Mouse (Mus musculus): Measurements from ENCODE around the gene Marc1.
A peak's percentile ranks its signal among the peaks of the same experiment; 100 is the strongest.

The Marc1 gene

GRCm38 (mm10) chr1:184817768-184818167 lies 6.7 kb upstream of the Marc1 start:
- peak; percentile 29 to 31 for DNase-seq

- no peak for DNase-seq
These were observed 670 bp upstream of the Marc1 start for GRCm38 (mm10) chr1:184811716-184812250.

- no peak for DNase-seq
These were observed 1.5 kb downstream of the Marc1 start for GRCm38 (mm10) chr1:184809578-184810001.

DNA sequence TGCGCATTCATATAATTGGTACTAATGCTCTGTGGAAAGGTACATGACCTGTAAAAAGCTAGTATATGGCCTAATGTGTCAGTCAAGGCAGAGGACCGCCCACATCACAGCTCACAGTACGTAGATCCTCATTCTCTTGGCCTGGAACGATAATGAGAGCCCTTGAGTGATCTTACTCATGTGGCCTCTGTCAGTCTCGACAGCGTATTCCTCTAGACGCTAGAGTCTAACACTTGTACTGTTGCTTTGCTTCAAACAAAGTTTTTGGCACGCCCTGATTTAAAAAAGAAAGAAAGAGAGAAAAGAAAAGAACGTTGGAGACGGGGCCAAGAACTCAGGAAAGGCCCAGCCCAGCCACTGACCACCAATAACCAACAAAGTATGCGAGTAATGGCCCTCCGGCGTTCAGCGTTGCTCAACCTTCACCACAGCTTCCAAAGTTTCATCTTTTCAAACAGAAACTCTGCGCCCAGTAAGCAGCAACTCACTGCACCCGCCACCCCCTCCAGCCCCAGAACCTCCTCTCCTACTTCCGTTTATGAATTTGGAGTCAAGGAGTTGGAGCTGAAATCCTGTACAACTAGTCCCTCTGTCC lies 2.6 kb downstream of the Marc1 start:
- no peak for DNase-seq

GRCm38 (mm10) chr1:184807627-184808417 lies 3.3 kb downstream of the Marc1 start:
- peak; percentile 43 for DNase-seq

GRCm38 (mm10) chr1:184807123-184807522 lies 4.0 kb downstream of the Marc1 start:
- no peak for DNase-seq

DNA sequence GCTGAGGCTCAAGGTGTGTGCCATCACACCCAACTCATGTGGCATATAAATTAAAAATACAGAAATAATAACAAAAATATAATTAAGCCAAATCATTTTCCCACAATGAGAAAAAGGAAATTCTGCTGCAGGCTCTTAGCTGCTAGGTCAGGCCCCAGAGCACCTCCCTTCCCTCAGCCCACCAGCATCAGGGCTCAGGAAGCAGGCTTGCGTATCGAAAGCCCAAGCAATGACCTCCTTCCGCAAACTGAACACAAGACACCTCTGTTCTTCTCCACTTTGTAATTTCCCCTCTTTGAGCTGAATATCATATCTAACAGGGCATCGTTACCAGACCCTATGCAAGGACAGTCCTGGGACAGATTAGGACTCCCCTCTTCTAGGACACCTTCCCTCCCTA lies 5.4 kb downstream of the Marc1 start:
- no peak for DNase-seq

- peak; percentile 83 to 86 for DNase-seq
These were observed 17.8 kb downstream of the Marc1 start for GRCm38 (mm10) chr1:184793163-184793876.

DNA sequence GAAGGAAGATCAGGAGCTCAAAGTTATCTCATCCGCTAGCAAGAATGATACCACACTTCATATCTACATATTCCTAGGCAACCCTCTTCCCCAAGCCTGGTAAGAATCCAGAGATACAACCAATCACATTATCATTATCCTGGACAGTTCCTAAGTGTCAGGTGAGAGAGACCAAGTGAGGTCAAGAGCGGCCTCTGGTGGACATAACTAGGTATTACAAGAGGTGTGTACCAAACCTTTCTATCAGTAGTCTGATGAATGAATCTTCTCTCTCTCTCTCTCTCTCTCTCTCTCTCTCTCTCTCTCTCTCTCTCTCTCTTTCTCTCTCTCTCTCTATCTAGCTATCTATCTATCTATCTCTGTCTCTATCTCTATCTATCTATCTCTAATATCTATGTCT lies 20.0 kb downstream of the Marc1 start:
- peak; percentile 62 to 68 for DNase-seq

DNA sequence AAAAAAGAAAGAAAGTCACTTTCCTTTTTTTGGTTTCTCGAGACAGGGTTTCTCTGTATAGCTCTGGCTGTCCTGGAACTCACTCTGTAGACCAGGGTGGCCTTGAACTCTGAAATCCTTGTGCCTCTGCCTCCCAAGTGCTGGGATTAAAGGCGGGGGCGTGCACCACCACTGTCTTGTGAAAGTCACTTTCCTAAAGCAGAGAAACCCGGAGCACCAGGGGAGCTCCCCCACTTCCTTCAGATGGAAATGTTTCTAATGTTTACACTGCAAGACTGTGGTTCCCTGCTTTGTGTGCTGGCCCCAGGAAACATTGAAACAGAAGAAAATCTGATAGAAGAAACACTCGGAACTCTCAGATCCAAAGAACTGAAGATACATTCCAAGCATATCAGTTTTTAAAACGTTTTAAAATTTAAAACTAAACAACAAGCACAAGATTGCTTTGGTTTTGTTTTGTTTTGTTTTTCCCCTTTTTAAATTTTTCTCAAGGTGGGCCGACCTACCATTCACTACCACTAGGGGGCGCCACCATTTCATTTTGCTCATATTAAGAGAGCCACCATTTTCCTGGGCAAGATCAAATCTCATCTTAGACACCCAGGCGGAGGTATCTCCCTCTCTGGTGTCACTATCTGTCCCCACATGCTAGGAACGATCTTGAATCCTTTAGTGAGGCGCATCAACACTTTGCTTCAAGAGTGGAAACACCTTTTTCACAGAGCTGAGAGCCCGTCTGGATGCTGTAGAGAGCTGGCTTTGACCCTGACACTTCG lies 24.5 kb downstream of the Marc1 start:
- DNase-seq = peak; percentile 63 to 65

DNA sequence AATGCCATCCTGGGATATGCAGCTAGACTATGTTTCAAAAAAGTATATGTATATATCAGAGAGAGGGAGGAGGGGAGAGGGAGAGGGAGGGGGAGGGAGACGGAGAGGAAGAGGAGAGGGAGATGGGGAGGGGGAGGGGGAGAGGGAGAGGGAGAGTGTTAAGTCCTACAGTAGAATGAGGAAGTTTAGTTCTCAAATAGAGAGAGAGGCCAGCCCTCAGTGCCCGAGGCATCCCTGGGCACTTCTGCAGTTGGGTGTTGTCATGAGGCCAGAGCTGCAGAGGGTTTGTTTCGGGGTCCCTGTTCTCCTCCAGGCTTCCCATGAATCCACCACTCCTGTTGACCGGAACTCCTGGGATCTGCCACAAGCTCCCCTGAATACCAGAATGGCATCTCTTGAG lies 27.5 kb downstream of the Marc1 start:
- no peak for DNase-seq

- no peak for DNase-seq
These were observed 29.0 kb downstream of the Marc1 start for GRCm38 (mm10) chr1:184782161-184782513.

- DNase-seq = no peak
These were observed 29.6 kb downstream of the Marc1 start for GRCm38 (mm10) chr1:184781286-184782160.

- DNase-seq = no peak
These were observed 33.0 kb downstream of the Marc1 start for GRCm38 (mm10) chr1:184778157-184778556.

DNA sequence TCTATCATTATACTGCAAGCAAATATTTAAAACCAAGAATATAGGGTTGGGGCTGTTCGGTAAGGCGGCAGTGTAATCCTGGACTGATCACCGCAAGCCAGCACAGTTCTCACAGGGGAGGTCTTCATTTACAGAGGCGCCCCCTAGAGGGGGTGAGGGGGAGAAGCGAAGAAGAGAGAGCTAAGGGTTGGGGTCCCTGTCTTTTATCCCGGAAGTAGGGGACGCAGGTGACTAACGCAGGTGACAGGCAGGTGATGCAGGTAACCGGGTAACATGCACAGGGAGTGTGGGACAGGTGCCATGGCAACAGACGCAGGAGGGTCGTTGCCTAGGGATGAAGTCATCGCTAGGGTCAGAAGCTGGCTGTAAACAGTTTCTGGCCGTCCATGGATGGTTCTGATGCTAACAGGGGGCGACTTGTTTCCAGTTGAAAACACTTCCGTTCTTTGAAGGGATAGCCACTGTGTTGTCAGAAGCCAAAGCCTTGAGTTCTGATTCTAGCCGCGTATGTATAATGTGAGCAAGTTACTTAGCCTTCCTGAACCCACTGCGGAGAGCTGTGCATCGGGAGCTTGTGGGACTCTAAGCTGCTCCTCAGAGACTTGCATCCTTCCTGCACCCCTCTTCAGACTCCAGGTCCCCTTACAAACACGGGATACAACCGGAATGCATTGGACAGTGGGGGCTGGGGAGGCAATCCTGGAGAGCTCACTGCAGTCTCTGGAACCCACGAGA lies 33.9 kb downstream of the Marc1 start:
- no peak for DNase-seq

DNA sequence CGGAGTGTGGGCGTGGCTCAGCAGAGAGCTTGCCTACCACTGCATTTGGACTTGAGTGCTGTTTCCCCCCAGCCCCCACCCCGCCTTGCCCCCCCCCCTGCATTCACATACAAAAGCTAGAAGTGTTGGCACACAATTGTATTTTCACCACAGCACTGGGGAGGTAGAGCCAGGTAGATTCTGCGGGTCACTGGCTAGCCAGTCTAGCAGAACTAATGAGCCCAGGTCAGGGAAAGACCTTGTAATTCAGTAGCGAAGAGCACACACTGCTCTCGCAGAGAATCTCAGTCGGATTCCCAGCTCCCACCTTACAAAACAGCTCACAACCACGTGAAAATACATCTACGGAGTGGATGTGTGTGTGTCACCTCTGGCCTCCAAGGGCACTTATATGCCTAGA lies 35.8 kb downstream of the Marc1 start:
- no peak for DNase-seq

DNA sequence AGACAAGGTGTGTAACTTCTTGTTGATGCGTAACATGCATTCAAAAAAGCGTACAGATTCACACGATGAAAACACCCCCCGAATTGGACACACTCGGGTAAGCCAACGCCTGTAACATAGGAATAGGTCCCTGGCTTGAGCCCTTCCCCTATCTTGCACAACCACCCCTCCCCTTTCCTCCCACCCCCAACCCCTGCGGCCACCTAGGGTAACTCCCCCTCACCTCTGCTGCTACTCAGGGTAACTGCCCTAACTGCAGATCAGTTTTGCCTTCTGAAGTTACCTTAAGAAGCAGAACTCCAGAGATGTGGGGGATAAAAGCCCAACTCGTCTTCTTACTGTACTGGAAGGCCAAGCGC lies 39.2 kb downstream of the Marc1 start:
- DNase-seq = no peak

GRCm38 (mm10) chr1:184771202-184771890 lies 39.8 kb downstream of the Marc1 start:
- DNase-seq = peak; percentile 87 to 88

DNA sequence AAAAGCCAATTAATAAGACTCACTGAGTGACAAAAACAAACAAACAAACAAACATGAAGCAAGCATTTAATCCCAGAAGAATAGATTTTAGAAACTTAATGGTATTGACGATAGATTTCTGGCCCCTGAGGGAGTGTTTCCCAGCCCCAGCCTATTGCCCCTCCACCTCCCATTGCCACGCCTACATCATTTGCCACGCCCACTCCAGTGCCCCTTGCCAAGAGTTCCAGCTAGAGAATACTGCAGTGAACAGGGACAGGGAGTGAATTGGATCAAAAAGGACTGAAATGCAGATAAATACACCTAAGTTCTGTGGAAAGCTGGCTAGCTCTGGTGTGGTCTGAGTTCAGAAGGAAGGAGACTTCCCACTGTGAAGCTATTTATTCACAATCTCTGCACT lies 47.2 kb downstream of the Marc1 start:
- no peak for DNase-seq

GRCm38 (mm10) chr1:184762941-184763340 lies 48.2 kb downstream of the Marc1 start:
- no peak for DNase-seq

GRCm38 (mm10) chr1:184761988-184762387 lies 49.1 kb downstream of the Marc1 start:
- DNase-seq = no peak
